Mouse (Mus musculus) thymus, adult 2 months (tissue): ENCODE data around the gene Fga.

ENCODE experiments used
- CTCF ChIP-seq: fragments of 200-500 bp; IDR thresholded peaks from 2 replicates; pipeline ENCODE4 v1.5.1; 2012; ENCODE audit warnings: mild to moderate bottlenecking, control low read depth, low read length, moderate library complexity, borderline replicate concordance; ENCODE audit not compliant: control insufficient read depth, poor library complexity, insufficient read depth; ENCODE audit errors: extremely low read depth
- POLR2A ChIP-seq: fragments of 200-500 bp; IDR thresholded peaks from 2 replicates; pipeline ENCODE4 v1.6.1; 2012; ENCODE audit warnings: mild to moderate bottlenecking, low read length, control low read depth, moderate library complexity; ENCODE audit not compliant: control insufficient read depth, poor library complexity, insufficient read depth; ENCODE audit errors: extremely low read depth

- TF ChIP-seq CTCF (no peak), POLR2A (no peak)
Observed at GRCm38 (mm10) chr3:83004801-83005200, 21.1 kb upstream of the Fga start.
